Mouse (Mus musculus): ENCODE measurements at regions not wholly inside any gene's neighbourhood (a gene's known extent, or its start where the extent isn't known, plus 50 kb on each side); places are given as distances from the start of the nearest gene placed in this dataset.

- TF ChIP-seq CTCF (IDR thresholded peaks at IDR 0.05; ENCODE audit: low read depth) = no peak
- TF ChIP-seq EP300 (IDR thresholded peaks at IDR 0.05; ENCODE audit: low read depth) = no peak
These were observed 59.9 kb downstream of the Adamts1 start for GRCm38 (mm10) chr16:85743022-85743421.
